Mouse (Mus musculus): ENCODE data around the gene Srsf9. TPM values are rescaled to one million over a fixed set of nuclear protein-coding genes. Genes with fewer than 3 reads are reported as not detected.

The Srsf9 gene
- polyA plus RNA-seq, 1 experiment from 2014 or later, result 129 TPM

DNA sequence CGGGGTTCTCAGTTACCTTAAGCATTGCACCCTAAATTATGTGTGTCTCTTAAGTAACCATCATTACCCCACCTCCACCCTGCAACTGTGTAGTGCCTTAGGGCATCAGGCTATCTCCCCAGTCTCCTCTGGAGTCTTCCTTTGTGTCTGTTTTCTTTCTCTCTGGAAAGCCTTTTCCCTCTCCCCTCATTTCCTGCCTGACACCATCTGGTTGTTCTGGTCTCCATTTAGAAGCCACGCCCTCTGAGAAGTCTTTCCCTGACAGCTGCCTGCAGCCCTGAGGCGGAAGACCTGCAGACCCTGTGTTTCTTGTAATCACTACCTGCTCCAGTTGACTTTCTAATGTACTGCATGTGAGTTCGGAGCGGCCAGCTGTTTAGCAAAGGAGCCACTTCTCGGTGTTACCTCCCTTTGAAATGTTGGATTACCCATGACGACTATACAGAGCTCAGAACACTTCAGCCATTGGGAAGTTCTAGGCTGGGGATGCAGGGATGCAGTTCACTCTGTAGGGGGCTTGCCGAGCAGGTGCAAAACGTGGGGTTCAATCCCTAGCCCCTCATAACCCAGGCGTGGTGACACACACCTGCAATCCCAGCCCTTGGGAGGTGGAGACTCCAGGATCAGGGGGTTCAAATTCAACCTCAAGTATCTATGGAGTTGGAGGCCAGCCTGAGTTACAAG lies 9.2 kb upstream of the Srsf9 start:
- TF ChIP-seq EP300 (optimal IDR thresholded peaks at IDR 0.05), result no peak
- TF ChIP-seq CTCF (IDR thresholded peaks at IDR 0.05; ENCODE audit: low read depth), result 0 out of 2 replicates have a peak, but pooled peaks have one; percentile 1
- no peak overlapping the region for H3K4me3 ChIP-seq (ENCODE audit: low read depth, low read length)

DNA sequence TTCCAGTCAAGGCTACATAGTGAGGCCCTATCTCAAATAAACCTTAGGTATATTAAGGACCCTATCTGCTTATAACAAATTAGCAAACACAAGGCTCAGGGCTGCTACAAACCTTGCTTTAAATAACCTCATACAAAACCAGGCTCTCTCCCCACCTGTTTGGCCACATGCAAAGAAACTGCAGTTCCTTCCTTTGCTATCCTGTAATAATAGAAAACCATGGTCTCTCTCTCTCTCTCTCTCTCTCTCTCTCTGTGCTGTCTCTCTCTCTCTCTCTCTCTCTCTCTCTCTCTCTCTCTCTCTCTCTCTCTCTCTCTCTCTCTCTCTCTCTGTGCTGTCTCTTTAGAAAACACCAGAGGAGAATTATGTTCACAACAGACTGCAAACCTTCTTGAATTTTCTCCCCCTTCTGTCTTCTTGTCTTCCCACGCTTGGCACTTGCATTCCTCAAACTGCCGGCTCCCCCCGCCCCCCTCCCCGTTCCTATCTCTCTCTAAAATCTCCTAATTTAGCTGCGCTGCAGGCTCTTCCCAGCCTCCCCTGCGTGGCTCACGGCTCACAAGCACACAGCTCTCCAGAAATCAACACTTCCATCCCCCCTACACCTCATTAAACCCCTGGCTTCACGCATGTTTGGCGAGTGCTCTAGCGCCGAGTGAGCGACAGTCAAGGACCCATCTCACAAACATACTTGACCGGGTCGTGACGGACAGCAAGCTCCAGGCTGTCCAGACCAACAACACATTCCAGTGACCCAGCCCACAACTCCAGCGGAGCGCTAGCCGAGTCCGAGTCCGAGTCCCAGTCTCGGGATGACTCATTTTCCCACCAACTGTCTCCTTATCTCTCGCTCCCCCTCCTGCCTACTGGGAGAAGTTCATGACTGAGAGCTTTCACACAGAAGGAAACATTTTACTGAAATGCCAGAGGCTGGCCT lies 7.7 kb upstream of the Srsf9 start:
- Histone ChIP-seq H3K4me3 (ENCODE audit: low read depth, low read length) (peak overlapping the region; percentile 35), H3K27ac (replicated peaks) (peak overlapping the region; percentile 88), H3K27me3 (ENCODE audit: control insufficient read depth, insufficient read depth, low read length) (no peaks in the 10 kb centered on the region), H3K4me1 (replicated peaks; ENCODE audit: control insufficient read depth, insufficient read depth) (peaks cover 5% of the 10 kb centered on the region; the same call in 1 of the 2 replicates), H3K36me3 (ENCODE audit: control insufficient read depth, insufficient read depth, low read length) (no peaks in the 10 kb centered on the region), H3K4me2 (replicated peaks; ENCODE audit: low read depth) (peak overlapping the region; percentile 66), H3K9ac (ENCODE audit: low read length) (peak overlapping the region; percentile 55), H3K9me3 (ENCODE audit: control insufficient read depth, low read length) (no peaks in the 10 kb centered on the region)
- ATAC-seq (ENCODE audit: low FRiP score, low TSS enrichment), result peak; percentile 87
- DNase-seq (ENCODE audit: low spot score), result peak; percentile 79
- no peak for TF ChIP-seq EP300 (optimal IDR thresholded peaks at IDR 0.05)
- TF ChIP-seq CTCF (IDR thresholded peaks at IDR 0.05; ENCODE audit: low read depth), result peak; percentile 82
- WGBS, result 0% methylated on average over 22 of the region's 22 CpGs

More for the DNA sequence above, 9.2 kb upstream of the Srsf9 start:
- WGBS, result 7% methylated on average over 10 of the region's 10 CpGs
- peak; percentile 28 for DNase-seq (ENCODE audit: low spot score)
- Histone ChIP-seq H3K36me3 (ENCODE audit: control insufficient read depth, insufficient read depth, low read length) (no peaks in the 10 kb centered on the region), H3K9ac (ENCODE audit: low read length) (peak overlapping the region; percentile 31; the same call in 1 of the 2 replicates), H3K27me3 (ENCODE audit: control insufficient read depth, insufficient read depth, low read length) (no peaks in the 10 kb centered on the region), H3K4me1 (replicated peaks; ENCODE audit: control insufficient read depth, insufficient read depth) (peaks cover 5% of the 10 kb centered on the region; the same call in 1 of the 2 replicates), H3K4me2 (replicated peaks; ENCODE audit: low read depth) (no peak overlapping the region; the same call in 1 of the 2 replicates), H3K27ac (replicated peaks) (peak overlapping the region; percentile 66), H3K9me3 (ENCODE audit: control insufficient read depth, low read length) (no peaks in the 10 kb centered on the region)
- ATAC-seq (ENCODE audit: low FRiP score, low TSS enrichment), result no peak

DNA sequence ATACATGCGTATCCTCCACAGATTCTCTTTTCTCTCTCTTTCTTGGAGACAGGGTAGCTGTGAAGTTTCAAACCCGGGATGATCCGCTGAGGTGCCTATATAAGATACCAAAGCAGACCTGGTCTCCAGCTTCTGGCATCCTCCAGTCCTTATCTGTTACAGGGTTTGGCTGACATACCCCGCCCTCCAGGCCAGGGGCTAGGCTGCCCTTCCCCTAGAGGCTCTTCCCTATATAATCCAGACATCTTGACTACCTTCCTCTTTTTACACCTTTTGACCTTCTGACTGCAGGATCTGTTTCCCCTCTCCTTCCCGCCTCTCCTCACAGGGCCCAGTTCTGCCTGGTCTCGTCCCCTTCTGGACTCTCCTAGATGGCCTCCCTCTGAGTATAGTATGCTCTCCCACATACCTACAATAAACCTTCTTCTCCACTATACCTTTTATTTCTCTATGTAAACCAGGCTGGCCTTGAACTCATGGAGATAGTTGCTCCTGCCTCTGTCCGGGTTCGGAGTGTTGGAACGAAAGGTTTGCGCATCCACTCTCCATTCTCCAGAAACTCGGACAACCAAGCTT lies 633 bp upstream of the Srsf9 start:
- no peak for DNase-seq (ENCODE audit: low spot score)
- H3K4me1 ChIP-seq (replicated peaks; ENCODE audit: control insufficient read depth, insufficient read depth), result peaks cover 4% of the 10 kb centered on the region
- peaks cover 6% of the 10 kb centered on the region; the same call in 1 of the 2 replicates for H3K36me3 ChIP-seq (ENCODE audit: control insufficient read depth, insufficient read depth, low read length)
- no peaks in the 10 kb centered on the region for H3K9me3 ChIP-seq (ENCODE audit: control insufficient read depth, low read length)
- H3K9ac ChIP-seq (ENCODE audit: low read length), result peak overlapping the region; percentile 87
- peak; percentile 25 for ATAC-seq (ENCODE audit: low FRiP score, low TSS enrichment)
- no peak for TF ChIP-seq CTCF (IDR thresholded peaks at IDR 0.05; ENCODE audit: low read depth)
- TF ChIP-seq EP300 (optimal IDR thresholded peaks at IDR 0.05), result no peak
- H3K27me3 ChIP-seq (ENCODE audit: control insufficient read depth, insufficient read depth, low read length), result no peaks in the 10 kb centered on the region
- 19% methylated on average over 11 of the region's 11 CpGs for WGBS
- H3K4me3 ChIP-seq (ENCODE audit: low read depth, low read length), result peak overlapping the region; percentile 83
- peak overlapping the region; percentile 88 for H3K27ac ChIP-seq (replicated peaks)
- peak overlapping the region; percentile 98 for H3K4me2 ChIP-seq (replicated peaks; ENCODE audit: low read depth)

DNA sequence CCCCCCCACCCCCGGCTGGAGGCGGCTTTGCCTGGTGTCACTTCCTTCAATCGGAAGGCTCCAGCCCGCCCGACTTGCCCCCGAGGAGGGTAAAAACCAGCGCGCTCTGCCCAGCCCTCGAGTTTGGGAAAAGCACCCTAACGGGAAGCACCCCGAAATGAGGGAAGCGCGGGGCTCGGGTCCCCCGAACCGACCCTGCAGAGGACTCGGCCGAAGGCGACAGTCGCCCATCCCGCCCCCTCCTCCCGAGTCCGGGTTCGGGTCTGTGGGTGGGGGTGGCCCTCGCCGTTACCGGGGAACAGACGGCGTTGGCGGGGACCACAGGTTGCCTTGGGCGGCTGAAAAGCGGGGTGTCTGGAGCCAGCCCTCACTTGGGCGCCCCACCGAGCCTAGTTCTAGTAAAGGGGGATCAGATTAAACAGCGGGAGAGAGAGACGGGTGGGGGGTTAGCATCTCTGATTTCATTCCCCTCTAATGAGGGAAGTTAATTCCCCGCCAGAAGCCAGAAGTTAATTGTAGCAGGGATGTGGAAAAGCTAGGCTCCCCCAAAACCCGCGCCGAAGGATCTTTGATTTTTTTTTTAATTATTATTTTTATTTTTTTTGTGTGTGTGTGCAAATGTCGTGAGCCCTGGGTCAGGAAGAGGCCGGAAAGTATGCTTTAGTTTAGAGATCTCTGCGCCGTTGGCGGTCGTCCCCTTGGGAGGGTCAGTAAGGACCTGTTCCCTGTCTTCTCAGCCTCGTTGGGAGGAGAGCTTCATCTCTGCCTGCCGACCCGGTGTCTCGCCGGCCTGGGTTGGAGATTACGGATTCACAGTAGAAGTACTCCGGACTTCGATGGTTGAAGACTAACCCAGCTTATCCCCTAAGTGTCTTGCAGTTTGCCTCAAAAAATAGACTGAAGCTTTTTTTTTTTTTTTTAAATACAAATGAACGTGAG lies 902 bp downstream of the Srsf9 start:
- H3K36me3 ChIP-seq (ENCODE audit: control insufficient read depth, insufficient read depth, low read length), result peaks cover 13% of the 10 kb centered on the region
- WGBS, result 1% methylated on average over 55 of the region's 55 CpGs
- H3K27me3 ChIP-seq (ENCODE audit: control insufficient read depth, insufficient read depth, low read length), result no peaks in the 10 kb centered on the region
- peak; percentile 3; the same call in 1 of the 2 replicates for ATAC-seq (ENCODE audit: low FRiP score, low TSS enrichment)
- no peaks in the 10 kb centered on the region for H3K9me3 ChIP-seq (ENCODE audit: control insufficient read depth, low read length)
- peaks cover 4% of the 10 kb centered on the region for H3K4me1 ChIP-seq (replicated peaks; ENCODE audit: control insufficient read depth, insufficient read depth)
- peak overlapping the region; percentile 88 for H3K27ac ChIP-seq (replicated peaks)
- no peak for DNase-seq (ENCODE audit: low spot score)
- peak overlapping the region; percentile 98 for H3K4me2 ChIP-seq (replicated peaks; ENCODE audit: low read depth)
- H3K4me3 ChIP-seq (ENCODE audit: low read depth, low read length), result peak overlapping the region; percentile 83
- peak overlapping the region; percentile 87 for H3K9ac ChIP-seq (ENCODE audit: low read length)
- TF ChIP-seq CTCF (IDR thresholded peaks at IDR 0.05; ENCODE audit: low read depth) (no peak), EP300 (optimal IDR thresholded peaks at IDR 0.05) (no peak)

DNA sequence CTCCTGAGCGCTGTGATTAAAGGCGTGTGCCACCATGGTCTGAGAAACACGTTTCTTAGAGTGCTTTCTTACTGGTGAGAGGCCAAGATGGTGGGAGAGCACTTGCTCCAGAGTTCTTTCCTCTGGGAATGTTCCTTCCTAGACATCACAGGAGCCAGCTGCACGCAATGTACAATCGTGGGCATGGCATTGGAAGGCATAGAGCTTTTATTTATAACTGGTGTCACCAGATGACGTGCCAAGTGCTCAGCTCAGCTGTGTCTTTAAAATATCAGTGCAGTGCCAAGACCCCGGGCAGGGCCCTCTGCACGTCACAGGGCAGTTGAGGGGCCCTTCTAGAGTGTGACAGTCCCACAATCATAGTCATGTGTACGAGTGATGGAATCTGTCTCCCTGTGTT lies 4.0 kb downstream of the Srsf9 start:
- H3K9me3 ChIP-seq (ENCODE audit: control insufficient read depth, low read length), result no peaks in the 10 kb centered on the region
- no peak overlapping the region for H3K4me3 ChIP-seq (ENCODE audit: low read depth, low read length)
- H3K4me2 ChIP-seq (replicated peaks; ENCODE audit: low read depth), result no peak overlapping the region
- H3K36me3 ChIP-seq (ENCODE audit: control insufficient read depth, insufficient read depth, low read length), result peaks cover 24% of the 10 kb centered on the region
- DNase-seq (ENCODE audit: low spot score) (no peak), ATAC-seq (ENCODE audit: low FRiP score, low TSS enrichment) (no peak)
- 69% methylated on average over 9 of the region's 9 CpGs for whole genome bisulfite sequencing
- peaks cover 4% of the 10 kb centered on the region for H3K4me1 ChIP-seq (replicated peaks; ENCODE audit: control insufficient read depth, insufficient read depth)
- no peaks in the 10 kb centered on the region for H3K27me3 ChIP-seq (ENCODE audit: control insufficient read depth, insufficient read depth, low read length)
- H3K9ac ChIP-seq (ENCODE audit: low read length), result no peak overlapping the region
- TF ChIP-seq CTCF (IDR thresholded peaks at IDR 0.05; ENCODE audit: low read depth) (no peak), EP300 (optimal IDR thresholded peaks at IDR 0.05) (no peak)
- H3K27ac ChIP-seq (replicated peaks), result no peak overlapping the region

Measured in stomach, postnatal 0 days (tissue).